Mouse (Mus musculus) embryonic facial prominence, embryonic 15.5 days (tissue): ENCODE data around the gene Cbr3. TPM values are rescaled to one million over a fixed set of nuclear protein-coding genes. Genes with fewer than 3 reads are reported as not detected.
"Not testable (repeated sequence)": the region's sequence is repeated elsewhere in the genome, so short reads cannot be mapped to it uniquely, and the experiment has no call there.

Experiments used
- ATAC-seq: fragments of 200-750 bp; cut with Nextera tagmentation; 2 replicates; pipeline ENCODE4 v1.8.0; 2017; ENCODE audit warnings: low read depth, moderate TSS enrichment; ENCODE audit not compliant: insufficient number of reproducible peaks, low FRiP score, low TSS enrichment
- H3K27ac ChIP-seq: fragments of 300-500 bp; sonication (generic); replicated peaks from 2 replicates; pipeline ENCODE4 v1.5.1; 2015; ENCODE audit warnings: mild to moderate bottlenecking, inconsistent platforms
- H3K27me3 ChIP-seq: fragments of 300-500 bp; sonication (generic); 2 replicates; pipeline ENCODE4 v1.6.1; 2015; ENCODE audit warnings: inconsistent platforms
- H3K36me3 ChIP-seq: fragments of 300-500 bp; sonication (generic); 2 replicates; pipeline ENCODE4 v1.6.1; 2015; ENCODE audit warnings: mild to moderate bottlenecking, inconsistent platforms
- H3K4me1 ChIP-seq: fragments of 300-500 bp; sonication (generic); 2 replicates; pipeline ENCODE4 v1.6.1; 2015; ENCODE audit warnings: inconsistent platforms
- H3K4me2 ChIP-seq: fragments of 300-500 bp; sonication (generic); replicated peaks from 2 replicates; pipeline ENCODE4 v1.6.1; 2015; ENCODE audit warnings: mild to moderate bottlenecking, inconsistent platforms
- H3K4me3 ChIP-seq: fragments of 300-500 bp; sonication (generic); replicated peaks from 2 replicates; pipeline ENCODE4 v1.5.1; 2015; ENCODE audit warnings: mild to moderate bottlenecking, inconsistent platforms
- H3K9ac ChIP-seq: fragments of 300-500 bp; sonication (generic); 2 replicates; pipeline ENCODE4 v1.6.1; 2015; ENCODE audit warnings: inconsistent platforms
- H3K9me3 ChIP-seq: fragments of 300-500 bp; sonication (generic); replicated peaks from 2 replicates; pipeline ENCODE4 v1.6.1; 2016; ENCODE audit warnings: inconsistent platforms
- WGBS: fragments of 180-500 bp; shearing (Covaris S2); methylation state at CpG from one replicate; pipeline ENCODE4 v1.1.7; 2015; 5-methylcytosine and 5-hydroxymethylcytosine counted together
- polyA plus RNA-seq: library from polyadenylated mRNA; unstranded; fragments of >200 nt; fragmentation: Nextera tagmentation; extraction: Ambion mirVana; gene quantifications from 2 replicates; pipeline ENCODE4 v1.2.1, GENCODE M21; 2015

Cbr3 gene
- polyA plus RNA-seq, 1 experiment from 2014 or later, result 23.7 TPM

DNA sequence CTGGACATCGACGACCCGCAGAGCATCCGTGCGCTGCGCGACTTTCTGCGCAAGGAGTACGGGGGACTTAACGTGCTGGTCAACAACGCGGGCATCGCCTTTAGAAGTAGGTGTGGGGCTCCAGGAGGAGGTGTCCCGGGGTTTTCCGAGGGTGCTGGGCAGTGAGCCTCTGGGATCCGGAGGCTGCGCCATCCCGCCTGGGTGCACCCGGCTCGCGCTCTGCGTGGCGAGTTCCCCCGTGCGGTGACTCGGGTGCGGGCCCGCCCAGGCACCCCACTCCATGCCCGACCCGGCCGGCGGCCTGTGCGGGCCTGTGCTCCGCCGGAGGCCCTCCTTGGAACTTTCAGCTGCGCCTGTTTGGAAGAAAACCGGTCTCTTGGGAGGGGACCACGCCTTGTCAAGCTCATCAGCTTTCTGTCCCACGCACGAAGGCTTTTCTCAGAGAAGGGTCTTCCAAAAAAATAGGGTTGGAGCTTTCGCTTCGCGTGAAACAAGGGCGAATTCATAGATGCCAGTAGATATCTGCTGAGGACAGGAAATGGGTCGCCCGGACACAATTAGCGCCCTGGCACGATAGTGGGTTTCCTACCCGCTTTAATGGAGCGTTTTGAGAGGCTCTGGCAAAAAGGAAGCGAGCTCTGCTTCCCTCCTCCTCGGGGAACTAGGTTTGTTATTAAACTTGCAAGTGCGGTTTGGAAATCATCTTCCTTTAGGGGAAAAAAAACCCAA lies 657 bp downstream of the Cbr3 start:
- H3K27me3 ChIP-seq, result peaks cover 22% of the 10 kb centered on the region
- H3K36me3 ChIP-seq, result no peaks in the 10 kb centered on the region
- no peaks in the 10 kb centered on the region for H3K9me3 ChIP-seq
- H3K4me1 ChIP-seq, result peaks cover 21% of the 10 kb centered on the region
- peak overlapping the region; percentile 99 for H3K4me2 ChIP-seq
- H3K4me3 ChIP-seq, result peak overlapping the region; percentile 58
- under 1% methylated on average over 53 of the region's 53 CpGs for WGBS
- peak overlapping the region; percentile 62 for H3K9ac ChIP-seq
- peak; percentile 13; the same call in 1 of the 2 replicates for ATAC-seq
- H3K27ac ChIP-seq, result peak overlapping the region; percentile 75

DNA sequence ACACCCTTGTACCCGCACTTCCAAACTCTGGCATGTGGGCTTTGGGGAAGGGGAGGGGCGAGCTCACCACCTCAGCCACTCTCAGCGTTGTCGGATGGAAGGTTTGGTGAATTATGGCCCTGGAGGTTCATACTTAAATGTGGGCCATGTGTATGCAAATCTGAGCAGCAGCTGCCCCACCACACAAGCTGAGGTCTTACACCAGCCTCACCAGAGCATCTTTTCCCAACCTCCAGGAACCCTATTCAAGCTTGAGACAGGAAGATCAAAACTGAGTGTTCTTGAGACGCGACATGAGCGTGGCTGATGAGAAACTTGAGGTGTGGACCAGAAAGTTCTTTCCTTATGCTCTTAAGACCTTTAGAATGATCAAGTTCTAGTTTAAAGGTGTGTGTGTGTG lies 1.4 kb downstream of the Cbr3 start:
- H3K27me3 ChIP-seq, result peaks cover 22% of the 10 kb centered on the region
- no peak overlapping the region for H3K9ac ChIP-seq
- peak overlapping the region; percentile 99 for H3K4me2 ChIP-seq
- no peaks in the 10 kb centered on the region for H3K9me3 ChIP-seq
- 33% methylated on average over 7 of the region's 7 CpGs for WGBS
- peak overlapping the region; percentile 58 for H3K4me3 ChIP-seq
- H3K36me3 ChIP-seq, result no peaks in the 10 kb centered on the region
- H3K27ac ChIP-seq, result no peak overlapping the region
- no peak for ATAC-seq
- peaks cover 21% of the 10 kb centered on the region for H3K4me1 ChIP-seq

DNA sequence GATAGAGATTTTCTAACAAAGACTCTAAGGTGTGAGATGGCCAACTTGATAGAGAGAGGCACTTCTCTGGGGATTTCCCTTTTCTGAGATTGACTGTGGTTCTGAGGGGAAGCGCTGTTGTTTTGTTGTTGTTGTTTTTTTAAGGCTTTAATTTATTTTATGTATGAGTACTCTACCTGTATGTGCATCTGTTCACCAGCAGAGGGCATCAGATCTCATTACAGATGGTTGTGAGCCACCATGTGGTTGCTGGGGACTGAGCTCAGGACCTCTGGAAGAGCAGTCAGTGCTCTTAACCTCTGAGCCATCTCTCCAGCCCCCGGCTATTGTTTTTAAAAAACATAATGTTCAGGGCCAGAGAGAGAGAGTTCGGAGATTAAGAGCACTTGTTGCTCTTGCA lies 2.8 kb downstream of the Cbr3 start:
- H3K9me3 ChIP-seq, H3K27ac ChIP-seq, H3K4me2 ChIP-seq, ATAC-seq, H3K9ac ChIP-seq, H3K36me3 ChIP-seq, H3K4me3 ChIP-seq: not testable (repeated sequence)
- peaks cover 21% of the 10 kb centered on the region for H3K27me3 ChIP-seq
- H3K4me1 ChIP-seq, result peaks cover 21% of the 10 kb centered on the region
- 91% methylated on average over 3 of the region's 3 CpGs for WGBS

DNA sequence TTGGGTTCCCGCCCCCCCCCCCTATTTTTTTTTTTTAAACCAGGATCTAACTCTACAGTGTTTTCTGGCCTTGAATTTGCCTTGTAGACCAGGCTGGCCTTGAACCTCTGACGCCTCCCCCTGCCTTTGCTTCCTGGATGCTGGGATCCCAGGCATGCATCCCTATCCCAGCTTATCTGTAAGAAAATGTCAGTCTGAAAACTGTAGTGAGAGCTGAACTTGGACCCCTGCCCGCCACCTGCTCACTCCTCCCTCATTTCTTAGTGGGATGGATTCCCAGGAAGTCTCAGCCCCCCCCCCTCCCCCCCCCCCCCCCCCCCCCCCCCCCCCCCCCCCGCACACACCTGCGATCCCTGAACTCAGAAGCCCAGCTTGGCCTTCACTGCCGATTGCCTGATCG lies 3.4 kb downstream of the Cbr3 start:
- Histone ChIP-seq H3K9ac (no peak overlapping the region), H3K27ac (no peak overlapping the region), H3K4me2 (no peak overlapping the region), H3K27me3 (peaks cover 16% of the 10 kb centered on the region), H3K36me3 (no peaks in the 10 kb centered on the region), H3K9me3 (no peaks in the 10 kb centered on the region), H3K4me3 (no peak overlapping the region), H3K4me1 (peaks cover 21% of the 10 kb centered on the region)
- WGBS, result 71% methylated on average over 5 of the region's 7 CpGs
- ATAC-seq, result no peak

DNA sequence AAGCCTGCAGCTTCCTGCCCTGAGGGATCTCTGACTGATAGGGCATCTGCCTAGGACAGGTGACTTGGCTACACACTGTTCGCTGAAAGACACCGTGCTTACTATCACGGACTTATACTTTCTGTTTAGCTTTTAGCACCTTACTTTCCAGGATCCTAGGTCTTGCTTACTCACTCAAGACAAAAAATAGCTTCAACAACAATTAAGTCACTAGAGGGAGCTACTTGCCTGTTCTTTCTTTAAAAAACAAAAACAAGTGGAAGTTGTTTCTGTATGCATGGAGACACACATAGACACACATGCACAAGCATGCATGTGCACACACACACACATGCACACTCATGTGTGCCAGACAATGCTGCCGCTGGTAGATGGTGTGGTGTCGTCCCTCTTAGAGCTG lies 3.9 kb downstream of the Cbr3 start:
- Histone ChIP-seq H3K4me2 (0 out of 2 replicates have a peak overlapping the region, but pooled peaks have one; percentile 19), H3K27ac (no peak overlapping the region), H3K36me3 (no peaks in the 10 kb centered on the region), H3K4me3 (peak overlapping the region; percentile 22; the same call in 1 of the 2 replicates), H3K27me3 (peaks cover 15% of the 10 kb centered on the region), H3K9ac (no peak overlapping the region), H3K4me1 (peaks cover 21% of the 10 kb centered on the region), H3K9me3 (no peaks in the 10 kb centered on the region)
- no peak for ATAC-seq
- 35% methylated on average over 5 of the region's 5 CpGs for WGBS

DNA sequence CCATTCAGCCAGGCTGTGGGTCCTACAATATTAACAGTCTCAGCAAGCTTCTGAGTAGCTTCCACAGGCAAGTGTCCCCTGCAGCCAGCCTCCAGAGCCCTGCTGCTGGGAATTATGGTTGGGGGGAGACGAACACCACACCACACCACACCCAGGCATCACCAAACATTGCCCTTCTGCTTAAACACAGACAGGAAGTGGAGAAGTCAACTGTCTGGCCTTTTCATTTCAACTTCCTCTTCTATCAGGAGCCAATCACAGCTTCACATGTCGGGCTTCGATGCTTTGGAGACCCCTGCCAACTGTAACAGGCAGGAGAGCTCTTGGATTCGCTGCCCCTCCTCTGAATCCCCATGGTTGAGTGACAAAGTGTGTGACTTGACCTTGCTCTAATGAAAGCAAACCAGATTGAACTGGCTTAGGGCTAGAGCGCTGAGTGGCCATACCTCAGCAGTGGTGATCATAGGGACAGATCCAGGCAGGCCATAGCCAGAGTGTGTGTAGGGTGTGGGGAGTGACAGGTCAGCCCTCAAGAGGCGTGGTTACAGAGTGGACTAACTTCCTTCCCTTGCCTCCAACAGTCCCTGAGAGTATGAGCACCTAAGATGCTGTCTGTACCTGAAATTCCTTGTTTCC lies 8.3 kb downstream of the Cbr3 start:
- Histone ChIP-seq H3K27ac (no peak overlapping the region), H3K36me3 (no peaks in the 10 kb centered on the region), H3K27me3 (no peaks in the 10 kb centered on the region), H3K4me3 (no peak overlapping the region), H3K9ac (no peak overlapping the region), H3K4me1 (no peaks in the 10 kb centered on the region), H3K4me2 (no peak overlapping the region), H3K9me3 (no peaks in the 10 kb centered on the region)
- no peak for ATAC-seq
- WGBS, result 79% methylated on average over 6 of the region's 6 CpGs

DNA sequence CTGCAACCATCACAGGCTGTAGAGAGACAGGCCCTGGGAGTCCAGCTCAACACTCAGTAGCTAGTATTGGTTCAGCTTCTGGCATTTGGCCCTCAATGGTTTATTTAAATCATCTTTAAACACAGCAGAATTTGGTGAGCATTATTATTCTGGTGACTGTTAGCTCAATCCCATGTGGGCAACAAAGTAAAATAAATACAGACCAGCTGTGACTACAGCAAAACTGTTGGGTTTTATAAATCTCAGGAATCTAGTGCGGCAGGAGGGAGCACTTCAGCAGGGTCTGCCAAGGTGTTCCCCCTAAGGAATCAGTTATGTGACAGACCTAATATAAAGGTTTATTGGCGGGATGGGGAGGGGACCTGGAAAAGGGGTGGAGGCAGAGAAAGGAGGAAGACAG lies 9.7 kb downstream of the Cbr3 start:
- no peak for ATAC-seq
- 27% methylated on average over 2 of the region's 2 CpGs for WGBS
- no peaks in the 10 kb centered on the region for H3K9me3 ChIP-seq

DNA sequence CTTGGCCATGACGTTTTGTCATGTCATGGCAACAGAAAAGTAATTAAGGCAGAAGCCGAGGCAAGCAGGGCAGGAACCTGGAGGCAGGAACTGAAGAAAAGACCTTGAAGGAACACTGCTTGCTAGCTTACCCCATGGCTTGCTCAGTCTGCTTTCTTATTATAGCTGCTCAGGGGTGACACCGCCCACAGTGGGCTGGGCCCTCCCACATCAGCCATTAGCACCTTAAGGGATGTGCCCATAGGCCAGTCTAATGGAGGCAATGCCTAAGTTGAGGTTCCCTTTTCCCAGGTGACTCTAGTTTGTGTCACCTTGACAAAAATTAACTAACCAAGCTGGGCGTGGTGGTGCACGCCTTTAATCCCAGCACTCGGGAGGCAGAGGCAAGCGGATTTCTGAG lies 24.1 kb downstream of the Cbr3 start:
- no peak for ATAC-seq

More for the DNA sequence above, 9.7 kb downstream of the Cbr3 start:
- no peaks in the 10 kb centered on the region for H3K36me3 ChIP-seq
- H3K27me3 ChIP-seq, result no peaks in the 10 kb centered on the region
- no peak overlapping the region for H3K27ac ChIP-seq
- no peaks in the 10 kb centered on the region for H3K4me1 ChIP-seq
- H3K4me2 ChIP-seq, result no peak overlapping the region
- no peak overlapping the region for H3K4me3 ChIP-seq
- no peak overlapping the region for H3K9ac ChIP-seq

DNA sequence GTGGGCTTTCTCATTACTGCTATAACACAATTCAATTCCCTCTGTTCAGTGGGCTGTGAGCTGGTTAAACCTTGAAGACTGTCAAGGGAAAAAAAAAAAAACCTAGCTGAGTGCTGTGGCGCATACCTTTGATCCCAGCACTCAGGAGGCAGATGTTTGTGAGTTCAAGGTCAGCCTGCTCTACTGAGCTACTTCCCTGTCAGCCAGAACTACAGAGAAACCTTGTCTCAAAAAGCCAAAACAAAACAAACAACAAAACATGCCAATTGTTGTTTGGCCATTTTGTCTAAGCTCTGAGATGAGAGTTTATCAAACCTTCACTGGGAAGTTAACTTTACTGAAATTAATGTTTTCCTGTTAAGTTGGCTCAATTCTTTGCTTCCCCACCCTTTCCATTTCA lies 26.2 kb downstream of the Cbr3 start:
- 73% methylated on average over 1 of the region's 1 CpGs for WGBS
- Histone ChIP-seq H3K27me3 (peaks cover 11% of the 10 kb centered on the region), H3K9me3 (no peaks in the 10 kb centered on the region), H3K27ac (no peak overlapping the region), H3K36me3 (no peaks in the 10 kb centered on the region), H3K4me3 (no peak overlapping the region), H3K9ac (no peak overlapping the region), H3K4me2 (no peak overlapping the region), H3K4me1 (peaks cover 10% of the 10 kb centered on the region)
- no peak for ATAC-seq

More for the DNA sequence above, 24.1 kb downstream of the Cbr3 start:
- Histone ChIP-seq H3K4me1 (peaks cover under 1% of the 10 kb centered on the region; the same call in 1 of the 2 replicates), H3K9ac (no peak overlapping the region), H3K4me3 (no peak overlapping the region), H3K36me3 (no peaks in the 10 kb centered on the region), H3K4me2 (no peak overlapping the region), H3K27ac (no peak overlapping the region), H3K27me3 (0 out of 2 replicates have a peak, but pooled peaks cover 5% of the 10 kb centered on the region), H3K9me3 (no peaks in the 10 kb centered on the region)
- WGBS, result 77% methylated on average over 7 of the region's 7 CpGs

DNA sequence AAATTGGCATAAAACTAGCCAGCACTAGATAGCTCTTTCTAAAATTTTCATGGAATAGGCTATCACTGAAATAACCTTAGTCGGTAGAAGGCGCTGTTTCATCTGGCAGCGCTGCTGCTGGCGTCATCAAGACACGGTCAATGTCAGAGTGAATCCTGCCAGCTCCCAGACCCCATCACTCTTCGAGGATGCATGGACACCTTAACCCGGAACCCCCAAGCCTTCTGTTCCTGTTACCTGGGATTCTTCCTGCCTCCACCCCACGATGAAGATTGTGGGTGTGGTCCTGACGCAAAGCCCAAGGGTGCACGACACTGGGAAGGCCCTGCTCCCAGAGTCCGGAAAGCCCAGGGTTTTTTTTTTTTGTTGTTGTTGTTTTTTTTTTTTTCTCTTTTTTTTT lies 27.9 kb downstream of the Cbr3 start:
- WGBS, result under 1% methylated on average over 11 of the region's 11 CpGs

DNA sequence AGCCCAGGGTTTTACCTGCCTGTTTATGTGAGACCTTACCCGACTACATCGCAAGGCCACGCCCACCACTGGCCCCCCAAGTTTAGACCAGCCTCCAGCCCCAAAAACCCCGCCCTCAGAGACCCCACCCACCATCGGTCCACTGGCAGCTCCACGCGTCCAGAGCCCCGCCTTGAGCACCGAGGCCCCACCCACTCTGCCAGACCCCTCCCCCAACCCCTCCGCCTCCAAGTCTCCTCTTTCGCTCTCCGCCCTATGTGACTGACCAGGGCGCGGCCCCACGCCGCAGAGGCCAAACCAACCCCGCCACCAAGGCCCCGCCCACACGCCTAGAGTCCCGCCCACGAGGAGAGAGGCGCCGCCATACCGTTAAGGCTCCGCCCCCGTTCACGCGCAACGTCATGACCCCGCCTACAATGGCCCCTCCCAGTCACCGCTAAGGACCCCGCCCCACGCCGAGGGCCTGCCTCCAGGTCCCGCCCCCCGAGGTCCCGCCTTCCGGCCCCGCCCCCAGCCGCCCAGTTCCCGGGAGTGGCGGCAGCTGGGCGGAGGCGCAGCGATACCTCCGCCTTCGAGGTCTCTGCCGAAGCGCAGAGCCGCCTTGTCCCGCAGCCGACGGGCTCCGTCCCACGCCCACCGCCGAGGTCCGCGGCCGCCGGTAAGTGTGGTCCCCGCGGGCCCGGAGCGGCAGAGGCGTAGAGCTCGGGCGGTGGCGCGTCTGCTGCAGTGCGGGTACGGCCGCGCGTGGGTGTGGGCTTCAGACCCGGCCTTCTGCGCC lies 28.6 kb downstream of the Cbr3 start, which contains the start of gene Dop1b:
TSS of gene Dop1b (plus strand) at position 494 of the 778 bp plus-strand sequence.
- Histone ChIP-seq H3K9ac (peak within 1 kb of the TSS; percentile 70), H3K36me3 (no peaks in the 10 kb centered on the region), H3K27ac (peak within 1 kb of the TSS; percentile 72), H3K4me2 (peak within 1 kb of the TSS; percentile 95), H3K9me3 (no peaks in the 10 kb centered on the region), H3K4me3 (peak within 1 kb of the TSS; percentile 82), H3K4me1 (peaks cover 13% of the 10 kb centered on the region), H3K27me3 (peaks cover 11% of the 10 kb centered on the region)
- peak; percentile 94 for ATAC-seq
- under 1% methylated on average over 66 of the region's 77 CpGs for WGBS

More for the DNA sequence above, 27.9 kb downstream of the Cbr3 start:
- Histone ChIP-seq H3K9me3 (no peaks in the 10 kb centered on the region), H3K4me3 (peak overlapping the region; percentile 82), H3K27ac (peak overlapping the region; percentile 72), H3K36me3 (no peaks in the 10 kb centered on the region), H3K4me2 (peak overlapping the region; percentile 95), H3K27me3 (peaks cover 11% of the 10 kb centered on the region), H3K4me1 (peaks cover 13% of the 10 kb centered on the region), H3K9ac (no peak overlapping the region)
- ATAC-seq, result peak; percentile 11
